Mouse (Mus musculus): ENCODE data around the gene Grap. TPM values are rescaled to one million over a fixed set of nuclear protein-coding genes. Genes with fewer than 3 reads are reported as not detected.

Gene Grap
- polyA plus RNA-seq, 1 experiment: 11.8 TPM

GRCm38 (mm10) chr11:61686141-61686540 lies 33.1 kb downstream of the Grap start:
- TF ChIP-seq CTCF (IDR thresholded peaks at IDR 0.05; ENCODE audit: control insufficient read depth, insufficient read depth, low read length) (no peak), POLR2A (IDR thresholded peaks at IDR 0.05; ENCODE audit: borderline replicate concordance, control insufficient read depth, low read depth, low read length) (no peak)
- H3K27ac ChIP-seq (ENCODE audit: control insufficient read depth, insufficient read depth, low read depth, low read length, poor library complexity): no peak overlapping the region
- peaks cover 3% of the 10 kb centered on the region; the same call in 1 of the 2 replicates for H3K4me1 ChIP-seq (ENCODE audit: control insufficient read depth, insufficient read depth, low read length)
- WGBS: 22% methylated on average over 2 of the region's 2 CpGs
- H3K4me3 ChIP-seq (replicated peaks; ENCODE audit: control insufficient read depth, low read depth, low read length): no peak overlapping the region

GRCm38 (mm10) chr11:61686906-61687453 lies 33.9 kb downstream of the Grap start:
- H3K27ac ChIP-seq (ENCODE audit: control insufficient read depth, insufficient read depth, low read depth, low read length, poor library complexity): no peak overlapping the region
- 68% methylated on average over 10 of the region's 10 CpGs for WGBS
- peaks cover 3% of the 10 kb centered on the region; the same call in 1 of the 2 replicates for H3K4me1 ChIP-seq (ENCODE audit: control insufficient read depth, insufficient read depth, low read length)
- TF ChIP-seq POLR2A (IDR thresholded peaks at IDR 0.05; ENCODE audit: borderline replicate concordance, control insufficient read depth, low read depth, low read length) (no peak), CTCF (IDR thresholded peaks at IDR 0.05; ENCODE audit: control insufficient read depth, insufficient read depth, low read length) (no peak)
- H3K4me3 ChIP-seq (replicated peaks; ENCODE audit: control insufficient read depth, low read depth, low read length): no peak overlapping the region

DNA sequence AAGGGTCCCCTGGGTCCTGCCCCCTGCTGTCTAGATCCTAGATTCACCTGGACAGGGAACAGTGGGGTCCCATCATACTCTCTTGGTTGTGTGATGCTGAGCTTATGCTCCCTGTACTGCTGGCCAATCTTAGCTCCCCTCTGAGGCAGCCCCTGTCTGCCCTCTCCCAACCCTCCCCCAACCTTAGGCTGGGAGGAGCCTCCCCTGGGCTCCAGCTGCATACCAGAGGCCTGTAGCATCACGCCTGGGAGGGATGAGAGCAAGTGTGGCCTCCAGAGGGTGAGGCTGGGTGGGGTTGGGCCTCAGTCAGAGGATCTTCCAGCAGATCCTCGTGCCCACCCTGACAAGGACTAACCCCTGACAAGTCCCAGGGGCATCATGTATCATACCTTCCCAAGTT lies 34.5 kb downstream of the Grap start:
- H3K4me1 ChIP-seq (ENCODE audit: control insufficient read depth, insufficient read depth, low read length): peaks cover 3% of the 10 kb centered on the region; the same call in 1 of the 2 replicates
- no peak overlapping the region for H3K4me3 ChIP-seq (replicated peaks; ENCODE audit: control insufficient read depth, low read depth, low read length)
- H3K27ac ChIP-seq (ENCODE audit: control insufficient read depth, insufficient read depth, low read depth, low read length, poor library complexity): no peak overlapping the region
- no peak for TF ChIP-seq POLR2A (IDR thresholded peaks at IDR 0.05; ENCODE audit: borderline replicate concordance, control insufficient read depth, low read depth, low read length)
- TF ChIP-seq CTCF (IDR thresholded peaks at IDR 0.05; ENCODE audit: control insufficient read depth, insufficient read depth, low read length): no peak
- 74% methylated on average over 2 of the region's 2 CpGs for WGBS

GRCm38 (mm10) chr11:61692996-61693395 lies 39.9 kb downstream of the Grap start:
- Histone ChIP-seq H3K4me1 (ENCODE audit: control insufficient read depth, insufficient read depth, low read length) (no peaks in the 10 kb centered on the region), H3K4me3 (replicated peaks; ENCODE audit: control insufficient read depth, low read depth, low read length) (no peak overlapping the region), H3K27ac (ENCODE audit: control insufficient read depth, insufficient read depth, low read depth, low read length, poor library complexity) (no peak overlapping the region)
- TF ChIP-seq POLR2A (IDR thresholded peaks at IDR 0.05; ENCODE audit: borderline replicate concordance, control insufficient read depth, low read depth, low read length) (no peak), CTCF (IDR thresholded peaks at IDR 0.05; ENCODE audit: control insufficient read depth, insufficient read depth, low read length) (no peak)
- WGBS: 81% methylated on average over 5 of the region's 5 CpGs

- TF ChIP-seq POLR2A (IDR thresholded peaks at IDR 0.05; ENCODE audit: borderline replicate concordance, control insufficient read depth, low read depth, low read length) (no peak), CTCF (IDR thresholded peaks at IDR 0.05; ENCODE audit: control insufficient read depth, insufficient read depth, low read length) (no peak)
- H3K27ac ChIP-seq (ENCODE audit: control insufficient read depth, insufficient read depth, low read depth, low read length, poor library complexity): no peak overlapping the region
- no peaks in the 10 kb centered on the region for H3K4me1 ChIP-seq (ENCODE audit: control insufficient read depth, insufficient read depth, low read length)
- H3K4me3 ChIP-seq (replicated peaks; ENCODE audit: control insufficient read depth, low read depth, low read length): no peak overlapping the region
Measured at GRCm38 (mm10) chr11:61698852-61699251, 45.8 kb downstream of the Grap start.

DNA sequence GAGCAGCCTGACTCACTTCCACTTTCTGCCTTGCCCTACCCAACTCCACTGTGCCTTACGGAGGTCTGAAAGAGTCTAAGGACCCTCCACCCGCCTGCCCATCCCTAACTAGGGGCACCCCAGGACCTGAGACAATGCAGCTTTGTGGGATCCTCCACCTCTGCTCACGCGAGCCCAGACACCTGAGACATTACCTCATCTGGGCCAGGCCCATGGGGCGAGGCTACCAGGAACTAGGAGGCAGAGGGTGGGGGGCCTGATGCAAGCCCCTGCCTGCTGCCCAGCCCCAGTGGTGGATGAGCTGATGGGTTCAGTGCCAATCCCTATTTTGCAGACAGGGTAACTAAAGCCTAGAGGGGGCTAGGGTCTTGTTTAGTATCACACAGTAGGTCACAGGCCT lies 46.4 kb downstream of the Grap start:
- WGBS: 79% methylated on average over 5 of the region's 5 CpGs
- Histone ChIP-seq H3K4me3 (replicated peaks; ENCODE audit: control insufficient read depth, low read depth, low read length) (no peak overlapping the region), H3K4me1 (ENCODE audit: control insufficient read depth, insufficient read depth, low read length) (no peaks in the 10 kb centered on the region), H3K27ac (ENCODE audit: control insufficient read depth, insufficient read depth, low read depth, low read length, poor library complexity) (no peak overlapping the region)
- TF ChIP-seq POLR2A (IDR thresholded peaks at IDR 0.05; ENCODE audit: borderline replicate concordance, control insufficient read depth, low read depth, low read length) (no peak), CTCF (IDR thresholded peaks at IDR 0.05; ENCODE audit: control insufficient read depth, insufficient read depth, low read length) (no peak)

DNA sequence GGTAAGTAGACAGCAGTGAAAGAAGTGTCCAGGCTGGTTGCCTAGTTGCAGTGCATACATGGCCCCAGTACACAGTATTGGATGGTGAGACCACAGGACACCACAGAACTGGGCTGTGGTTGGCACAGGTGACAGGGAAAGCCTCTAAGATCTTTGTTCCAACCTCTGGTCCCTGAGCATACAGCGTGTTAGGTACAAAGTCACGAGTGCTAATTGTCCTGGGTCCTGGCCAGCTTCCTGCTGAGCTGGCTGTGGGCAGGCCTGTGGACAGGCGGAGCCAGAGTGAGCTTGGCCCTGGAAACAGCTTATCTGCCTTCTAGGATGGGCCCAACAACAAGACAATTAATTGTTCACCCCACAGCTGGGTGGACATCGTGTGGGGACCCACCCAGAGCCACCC lies 46.9 kb downstream of the Grap start:
- no peak overlapping the region for H3K4me3 ChIP-seq (replicated peaks; ENCODE audit: control insufficient read depth, low read depth, low read length)
- WGBS: 55% methylated on average over 4 of the region's 4 CpGs
- H3K27ac ChIP-seq (ENCODE audit: control insufficient read depth, insufficient read depth, low read depth, low read length, poor library complexity): no peak overlapping the region
- no peaks in the 10 kb centered on the region for H3K4me1 ChIP-seq (ENCODE audit: control insufficient read depth, insufficient read depth, low read length)
- TF ChIP-seq CTCF (IDR thresholded peaks at IDR 0.05; ENCODE audit: control insufficient read depth, insufficient read depth, low read length) (no peak), POLR2A (IDR thresholded peaks at IDR 0.05; ENCODE audit: borderline replicate concordance, control insufficient read depth, low read depth, low read length) (no peak)

GRCm38 (mm10) chr11:61701696-61702095 lies 48.6 kb downstream of the Grap start:
- Histone ChIP-seq H3K4me1 (ENCODE audit: control insufficient read depth, insufficient read depth, low read length) (no peaks in the 10 kb centered on the region), H3K27ac (ENCODE audit: control insufficient read depth, insufficient read depth, low read depth, low read length, poor library complexity) (no peak overlapping the region), H3K4me3 (replicated peaks; ENCODE audit: control insufficient read depth, low read depth, low read length) (no peak overlapping the region)
- 75% methylated on average over 5 of the region's 5 CpGs for WGBS
- TF ChIP-seq CTCF (IDR thresholded peaks at IDR 0.05; ENCODE audit: control insufficient read depth, insufficient read depth, low read length): no peak
- TF ChIP-seq POLR2A (IDR thresholded peaks at IDR 0.05; ENCODE audit: borderline replicate concordance, control insufficient read depth, low read depth, low read length): no peak

GRCm38 (mm10) chr11:61702494-61702893 lies 49.4 kb downstream of the Grap start:
- Histone ChIP-seq H3K4me1 (ENCODE audit: control insufficient read depth, insufficient read depth, low read length) (no peaks in the 10 kb centered on the region), H3K4me3 (replicated peaks; ENCODE audit: control insufficient read depth, low read depth, low read length) (no peak overlapping the region), H3K27ac (ENCODE audit: control insufficient read depth, insufficient read depth, low read depth, low read length, poor library complexity) (no peak overlapping the region)
- TF ChIP-seq CTCF (IDR thresholded peaks at IDR 0.05; ENCODE audit: control insufficient read depth, insufficient read depth, low read length) (no peak), POLR2A (IDR thresholded peaks at IDR 0.05; ENCODE audit: borderline replicate concordance, control insufficient read depth, low read depth, low read length) (no peak)
- WGBS: 86% methylated on average over 5 of the region's 5 CpGs

Measured in bone marrow, adult 2 months (tissue).